Mouse (Mus musculus): ENCODE results near the gene Gstp2.

DNA sequence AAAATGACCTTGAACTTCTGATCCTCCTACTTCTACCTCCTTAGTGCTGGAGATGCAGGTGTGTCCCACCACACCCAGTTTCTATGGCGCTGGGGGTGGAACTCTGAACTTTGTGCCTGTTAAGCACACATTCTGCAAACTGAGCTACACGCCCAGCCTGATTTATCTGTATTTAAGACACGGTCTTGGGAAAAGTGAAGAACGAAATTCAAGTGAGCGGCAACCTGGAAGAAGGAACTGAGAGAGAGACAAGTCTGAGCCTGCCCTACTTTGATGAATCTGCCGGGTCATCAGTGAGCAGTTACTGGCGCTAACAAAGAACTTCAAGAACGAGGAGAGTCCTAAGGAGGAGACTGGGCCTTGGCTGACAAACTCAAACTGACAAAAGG, 1.0 kb upstream of the Gstp2 start:
- TF ChIP-seq POLR2A (IDR thresholded peaks at IDR 0.05; ENCODE audit: borderline replicate concordance, low read depth, low read length) (no peak), CTCF (IDR thresholded peaks at IDR 0.05; ENCODE audit: low read depth, low read length) (no peak)

Measured in bone marrow macrophage, adult 2 months (primary cell).